Mouse (Mus musculus): ENCODE data around the gene Pex14.

DNA sequence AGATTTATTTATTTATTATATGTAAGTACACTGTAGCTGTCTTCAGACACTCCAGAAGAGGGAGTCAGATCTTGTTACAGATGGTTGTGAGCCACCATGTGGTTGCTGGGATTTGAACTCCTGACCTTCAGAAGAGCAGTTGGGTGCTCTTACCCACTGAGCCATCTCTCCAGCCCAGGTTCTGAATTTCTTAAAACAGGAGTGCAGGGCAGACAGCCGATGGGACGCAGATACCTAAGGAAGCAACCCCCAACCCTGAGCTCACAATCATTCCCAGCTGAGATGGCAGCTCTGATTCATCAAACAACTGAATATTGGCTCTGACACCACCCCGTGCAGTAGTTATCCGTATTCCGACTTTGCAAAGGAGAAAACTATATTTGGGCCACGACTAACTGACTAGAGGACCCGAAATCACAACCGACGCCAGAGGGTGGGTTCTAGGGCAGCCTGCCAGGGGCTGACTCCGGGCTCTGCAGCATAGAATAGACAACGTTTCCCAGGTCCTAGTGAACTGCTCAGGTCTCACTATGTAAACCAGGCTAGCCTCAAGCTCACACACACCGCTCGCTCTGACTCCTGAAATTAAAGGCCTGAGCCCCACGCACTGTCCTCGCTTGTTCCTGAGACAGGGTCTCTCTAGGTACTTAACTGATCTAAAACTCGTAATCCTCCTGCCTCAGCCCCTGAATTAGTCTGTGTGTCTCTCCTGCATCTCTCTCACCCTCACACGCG, 36.6 kb upstream of the Pex14 start:
- no peak for TF ChIP-seq POLR2A (IDR thresholded peaks at IDR 0.05; ENCODE audit: insufficient read length, low read depth)
- TF ChIP-seq MYOG (IDR thresholded peaks at IDR 0.05; ENCODE audit: control insufficient read depth in 1 of 3, insufficient read depth in 1 of 3, insufficient read length in 2 of 3, low read depth in 2 of 3): no peak
- TF ChIP-seq E2F4 (IDR thresholded peaks at IDR 0.05; ENCODE audit: insufficient read depth): no peak
